Mouse (Mus musculus) hindbrain, postnatal 0 days (tissue): Measurements from ENCODE around the gene Fxn. TPM values are rescaled to one million over a fixed set of nuclear protein-coding genes. Genes with fewer than 3 reads are reported as not detected.

Source experiments
- ATAC-seq: fragments of 200-750 bp; cut with Nextera tagmentation; 2 replicates; pipeline ENCODE4 v1.8.0; 2017; ENCODE audit warnings: mild to moderate bottlenecking, moderate TSS enrichment, moderate library complexity
- DNase-seq: peaks from one replicate; pipeline ENCODE4 v3.0.0-alpha.2; 2015; ENCODE audit warnings: low spot score
- H3K27ac ChIP-seq: fragments of 300-500 bp; sonication (generic); 2 replicates; pipeline ENCODE4 v1.5.1; 2014; ENCODE audit warnings: mild to moderate bottlenecking
- H3K27me3 ChIP-seq: fragments of 300-500 bp; sonication (generic); 2 replicates; pipeline ENCODE4 v1.6.1; 2014; ENCODE audit warnings: low read length, mixed read lengths; ENCODE audit not compliant: insufficient read depth
- H3K36me3 ChIP-seq: fragments of 300-500 bp; sonication (generic); 2 replicates; pipeline ENCODE4 v1.6.1; 2014; ENCODE audit warnings: low read length, mixed read lengths; ENCODE audit not compliant: insufficient read depth
- H3K4me1 ChIP-seq: fragments of 300-500 bp; sonication (generic); 2 replicates; pipeline ENCODE4 v1.6.1; 2014; ENCODE audit warnings: antibody characterized with exemption, low read length, mixed read lengths; ENCODE audit not compliant: insufficient read depth
- H3K4me2 ChIP-seq: fragments of 300-500 bp; sonication (generic); 2 replicates; pipeline ENCODE4 v1.6.1; 2014; ENCODE audit warnings: low read depth, mild to moderate bottlenecking, low read length, moderate library complexity, mixed read lengths
- H3K4me3 ChIP-seq: fragments of 300-500 bp; sonication (generic); 2 replicates; pipeline ENCODE4 v1.5.1; 2014; ENCODE audit warnings: low read length
- H3K9ac ChIP-seq: fragments of 300-500 bp; sonication (generic); replicated peaks from 2 replicates; pipeline ENCODE4 v1.6.1; 2014; ENCODE audit warnings: mild to moderate bottlenecking, low read length, moderate library complexity, mixed read lengths
- H3K9me3 ChIP-seq: fragments of 300-500 bp; sonication (generic); 2 replicates; pipeline ENCODE4 v1.6.1; 2016; ENCODE audit warnings: low read length, mixed read lengths
- CTCF ChIP-seq: IDR thresholded peaks from 2 replicates; pipeline ENCODE4 v1.5.1; 2016; ENCODE audit warnings: antibody characterized with exemption, control low read depth, low read depth
- WGBS: fragments of 180-500 bp; shearing (Covaris S2); extraction: QIAGEN DNeasy Blood & Tissue Kit; methylation state at CpG from one replicate; pipeline ENCODE4 v1.1.7; 2014; 5-methylcytosine and 5-hydroxymethylcytosine counted together
- polyA plus RNA-seq: library from polyadenylated mRNA; unstranded; fragments of >200 nt; fragmentation: Nextera tagmentation; extraction: Ambion mirVana; gene quantifications from 2 replicates; pipeline ENCODE4 v1.2.1, GENCODE M21; 2015
- total RNA-seq: library from RNA; depleted of rRNA; stranded (reverse); fragments of >200 nt; gene quantifications from 2 replicates; pipeline ENCODE4 v1.2.3, GENCODE M21; 2014

The Fxn gene
- total and polyA plus RNA-seq, 2 experiments from 2014 or later, result 28.5 to 47.7 TPM

DNA sequence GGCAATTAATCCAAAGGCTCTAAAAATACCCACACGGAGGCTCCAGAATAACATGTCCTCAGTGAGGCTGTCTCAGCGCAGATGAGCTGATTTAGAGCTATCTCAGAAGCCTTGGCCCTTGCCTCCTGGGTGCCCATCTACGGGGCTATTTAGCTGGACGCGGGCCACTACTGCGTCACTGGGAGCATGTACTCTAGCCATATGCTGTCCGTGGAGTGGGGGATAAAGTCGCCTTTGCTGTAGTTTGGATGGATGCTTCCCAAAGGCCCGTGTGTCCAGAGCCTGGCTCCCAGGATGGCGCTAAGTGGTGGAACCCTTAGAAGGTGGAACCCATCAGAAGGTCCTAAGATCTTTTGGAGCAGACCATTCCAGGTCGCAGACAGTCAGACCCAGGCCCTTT is 34.3 kb upstream of the Fxn start:
- H3K4me3 ChIP-seq, result no peak overlapping the region
- TF ChIP-seq CTCF, result no peak
- H3K4me1 ChIP-seq, result 0 out of 2 replicates have a peak, but pooled peaks cover 4% of the 10 kb centered on the region
- H3K9me3 ChIP-seq, result no peaks in the 10 kb centered on the region
- H3K27ac ChIP-seq, result no peak overlapping the region
- no peak overlapping the region for H3K9ac ChIP-seq
- H3K27me3 ChIP-seq, result no peaks in the 10 kb centered on the region
- DNase-seq (no peak), ATAC-seq (no peak)
- 82% methylated on average over 11 of the region's 11 CpGs for WGBS
- H3K4me2 ChIP-seq, result no peak overlapping the region
- no peaks in the 10 kb centered on the region for H3K36me3 ChIP-seq

DNA sequence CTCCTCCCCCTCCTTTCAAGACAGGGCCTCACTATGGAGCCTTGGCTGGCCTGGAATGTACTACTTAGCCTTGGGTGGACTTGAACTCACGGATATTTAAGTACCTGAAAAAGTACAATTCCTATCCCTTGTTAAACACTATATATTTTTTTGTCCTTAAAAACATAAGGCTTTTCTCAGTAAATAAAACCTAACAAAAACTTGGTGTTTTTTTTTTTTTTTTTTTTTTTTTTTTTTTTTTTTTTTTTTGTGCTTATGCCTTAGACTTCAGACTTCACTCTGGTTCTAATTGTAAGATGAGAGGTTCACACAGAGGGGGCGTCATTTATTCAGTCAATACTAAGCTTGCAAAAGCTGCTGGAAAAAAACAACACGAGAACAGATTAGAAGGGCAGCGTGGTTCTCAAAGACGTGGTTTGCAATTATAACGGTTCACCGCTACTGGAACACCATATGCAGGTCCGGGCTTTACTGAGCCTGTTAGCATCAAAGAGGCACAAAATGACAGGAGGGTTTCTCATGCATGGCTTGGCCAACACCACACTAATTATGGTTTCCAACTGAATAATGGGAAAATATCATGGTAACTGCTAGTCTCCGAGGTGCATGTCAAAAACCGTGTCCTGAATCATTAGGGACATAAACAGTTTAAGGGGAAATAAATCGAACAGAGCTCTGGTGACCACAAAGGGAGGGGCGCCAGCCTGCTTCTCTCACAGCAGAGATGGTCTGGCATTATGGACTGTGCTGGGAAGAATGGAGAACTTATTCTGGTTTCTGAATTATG is 32.3 kb upstream of the Fxn start:
- H3K9ac ChIP-seq, result no peak overlapping the region
- 0 out of 2 replicates have a peak, but pooled peaks cover 8% of the 10 kb centered on the region for H3K4me1 ChIP-seq
- no peaks in the 10 kb centered on the region for H3K9me3 ChIP-seq
- DNase-seq (peak; percentile 84), ATAC-seq (peak; percentile 71)
- H3K36me3 ChIP-seq, result no peaks in the 10 kb centered on the region
- peak overlapping the region; percentile 8; the same call in 1 of the 2 replicates for H3K27ac ChIP-seq
- no peak overlapping the region for H3K4me3 ChIP-seq
- 29% methylated on average over 12 of the region's 12 CpGs for WGBS
- no peak overlapping the region for H3K4me2 ChIP-seq
- no peaks in the 10 kb centered on the region for H3K27me3 ChIP-seq
- TF ChIP-seq CTCF, result no peak

DNA sequence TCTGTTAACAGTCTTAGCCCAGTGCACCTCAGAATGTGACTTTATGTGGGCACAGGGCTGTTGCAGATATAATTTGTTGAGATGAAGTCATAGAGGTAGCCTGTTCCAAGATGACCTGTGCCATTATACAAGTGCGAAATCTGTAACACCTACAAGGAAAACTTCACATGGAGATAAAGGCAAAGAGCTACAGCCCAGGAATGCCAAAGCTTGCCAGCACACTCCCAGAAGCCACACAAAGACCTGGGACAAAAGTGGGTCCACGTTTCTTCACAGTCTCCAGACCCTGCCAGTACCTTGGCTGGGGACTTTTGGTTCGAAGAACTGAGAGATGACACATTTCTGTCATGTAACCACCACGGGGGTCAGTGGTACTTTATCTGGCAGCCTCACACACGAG is 31.6 kb upstream of the Fxn start:
- no peaks in the 10 kb centered on the region for H3K27me3 ChIP-seq
- H3K27ac ChIP-seq, result no peak overlapping the region
- H3K4me1 ChIP-seq, result 0 out of 2 replicates have a peak, but pooled peaks cover 11% of the 10 kb centered on the region
- ATAC-seq, result no peak
- no peaks in the 10 kb centered on the region for H3K9me3 ChIP-seq
- 73% methylated on average over 5 of the region's 5 CpGs for WGBS
- no peak for DNase-seq
- no peak overlapping the region for H3K4me3 ChIP-seq
- no peak overlapping the region for H3K9ac ChIP-seq
- TF ChIP-seq CTCF, result no peak
- no peak overlapping the region for H3K4me2 ChIP-seq
- no peaks in the 10 kb centered on the region for H3K36me3 ChIP-seq

DNA sequence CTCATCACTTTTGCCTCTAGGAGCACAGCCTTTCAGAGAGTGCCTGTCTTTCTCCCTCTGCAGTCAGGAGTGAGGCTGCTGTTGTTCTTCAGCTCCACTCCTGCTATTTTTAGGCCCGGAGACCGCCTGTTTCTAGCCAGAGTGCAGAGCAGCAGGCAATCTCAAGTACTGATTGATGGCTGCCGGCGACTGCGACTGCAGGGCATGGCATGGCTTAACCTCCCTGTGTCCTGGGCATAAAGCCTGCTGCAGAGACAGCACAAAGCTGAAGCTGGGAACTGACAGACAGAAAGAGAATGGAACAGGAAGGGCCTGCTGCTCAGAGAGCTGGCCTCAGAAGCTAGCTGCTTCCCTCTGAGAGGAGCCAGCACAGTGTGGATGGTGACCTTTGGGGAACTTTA is 27.9 kb upstream of the Fxn start:
- no peak for TF ChIP-seq CTCF
- Histone ChIP-seq H3K4me3 (no peak overlapping the region), H3K36me3 (no peaks in the 10 kb centered on the region), H3K27me3 (no peaks in the 10 kb centered on the region), H3K9me3 (no peaks in the 10 kb centered on the region), H3K4me1 (0 out of 2 replicates have a peak, but pooled peaks cover 8% of the 10 kb centered on the region), H3K27ac (peak overlapping the region; percentile 65; the same call in 1 of the 2 replicates), H3K9ac (no peak overlapping the region), H3K4me2 (no peak overlapping the region)
- peak; percentile 79 for ATAC-seq
- 8% methylated on average over 5 of the region's 5 CpGs for WGBS
- peak; percentile 63 for DNase-seq

DNA sequence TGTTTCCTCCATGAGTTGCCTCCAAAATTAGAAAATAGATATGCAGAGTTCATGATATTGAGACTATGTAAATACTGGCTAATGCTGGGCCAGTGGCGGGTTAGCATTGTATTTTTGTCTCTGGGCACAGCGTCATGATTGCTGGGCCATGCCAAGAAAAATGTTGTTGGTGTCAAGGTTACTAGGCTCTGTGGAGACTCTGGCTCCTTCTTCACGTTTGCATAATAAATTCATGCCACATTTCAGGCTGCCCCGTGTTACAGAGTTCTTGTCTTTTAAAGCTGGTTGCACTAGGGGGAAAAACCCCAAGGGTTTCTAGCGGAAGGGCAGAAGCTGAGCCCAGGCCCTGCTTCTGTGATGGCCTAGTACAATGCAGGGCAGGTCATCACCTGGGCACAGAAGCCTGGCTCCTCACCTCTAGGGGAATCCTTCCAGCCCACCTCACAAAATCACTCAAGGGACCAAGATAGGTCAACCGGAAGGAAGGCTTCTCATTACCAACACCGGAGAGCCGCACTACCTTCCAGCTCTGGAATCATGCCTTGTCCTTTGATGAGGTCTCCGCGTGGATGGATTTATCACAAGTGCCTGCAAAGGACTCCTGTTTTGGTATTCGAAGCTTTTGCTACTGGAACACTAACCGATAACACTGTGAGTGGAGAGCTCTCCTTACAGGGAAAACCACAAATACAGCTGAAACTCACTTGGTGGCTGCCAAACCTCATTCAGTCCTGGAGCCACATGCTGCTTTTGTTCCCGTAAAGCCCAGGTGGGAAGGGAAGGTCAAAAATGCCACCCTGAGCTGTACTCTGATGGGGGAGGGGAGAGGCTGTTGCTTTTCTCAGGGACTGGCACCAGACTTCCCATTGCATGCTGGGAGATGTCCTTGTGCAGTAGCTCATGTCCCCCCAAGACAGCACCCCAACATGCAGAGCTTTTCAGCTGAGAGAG is 27.1 kb upstream of the Fxn start:
- no peak overlapping the region for H3K4me3 ChIP-seq
- peak overlapping the region; percentile 65; the same call in 1 of the 2 replicates for H3K27ac ChIP-seq
- H3K4me1 ChIP-seq, result 0 out of 2 replicates have a peak, but pooled peaks cover 8% of the 10 kb centered on the region
- H3K9me3 ChIP-seq, result no peaks in the 10 kb centered on the region
- H3K4me2 ChIP-seq, result no peak overlapping the region
- H3K9ac ChIP-seq, result no peak overlapping the region
- DNase-seq (no peak), ATAC-seq (no peak)
- TF ChIP-seq CTCF, result no peak
- no peaks in the 10 kb centered on the region for H3K27me3 ChIP-seq
- H3K36me3 ChIP-seq, result no peaks in the 10 kb centered on the region
- WGBS, result 51% methylated on average over 13 of the region's 13 CpGs

DNA sequence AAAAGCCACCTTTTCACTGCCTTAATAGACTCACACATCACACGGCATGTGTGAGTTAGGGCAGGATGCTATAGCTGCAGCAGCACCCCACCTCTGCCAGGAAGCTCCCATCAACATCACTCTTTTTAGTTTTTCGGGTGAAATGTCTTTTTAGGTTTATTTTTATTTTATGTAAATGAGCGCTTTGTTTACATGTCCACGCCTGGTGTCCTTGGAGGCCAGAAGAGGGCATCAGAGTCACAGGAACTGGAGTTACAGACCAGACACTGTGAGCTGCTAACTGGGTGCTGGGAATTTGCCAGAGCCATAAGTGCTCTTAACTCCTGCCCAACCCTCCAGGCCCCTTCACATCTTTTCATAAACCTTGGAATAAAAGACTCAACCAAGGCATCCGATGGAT is 25.9 kb upstream of the Fxn start:
- ATAC-seq, result no peak
- no peaks in the 10 kb centered on the region for H3K27me3 ChIP-seq
- TF ChIP-seq CTCF, result peak; percentile 9; the same call in 1 of the 2 replicates
- H3K4me1 ChIP-seq, result 0 out of 2 replicates have a peak, but pooled peaks cover 8% of the 10 kb centered on the region
- H3K27ac ChIP-seq, result no peak overlapping the region
- H3K4me3 ChIP-seq, result no peak overlapping the region
- no peak for DNase-seq
- H3K9ac ChIP-seq, result no peak overlapping the region
- H3K4me2 ChIP-seq, result no peak overlapping the region
- H3K9me3 ChIP-seq, result no peaks in the 10 kb centered on the region
- H3K36me3 ChIP-seq, result no peaks in the 10 kb centered on the region
- WGBS, result 94% methylated on average over 5 of the region's 5 CpGs
